Mouse (Mus musculus) liver, adult 2 months (tissue): ENCODE data around the gene Rps26. TPM values are rescaled to one million over a fixed set of nuclear protein-coding genes. Genes with fewer than 3 reads are reported as not detected.
A peak's percentile ranks its signal among the peaks of the same experiment; 100 is the strongest.

Experiments
- DNase-seq: peaks from one replicate; pipeline ENCODE4 v3.0.0-alpha.2; 2011; ENCODE audit warnings: low read depth, low spot score; ENCODE audit errors: extremely low read depth
- H3K27ac ChIP-seq: fragments of 200-500 bp; replicated peaks from 2 replicates; pipeline ENCODE4 v1.5.1; 2012; ENCODE audit warnings: low read depth, mild to moderate bottlenecking, control low read depth, inconsistent platforms, low read length; ENCODE audit not compliant: insufficient read depth
- H3K27me3 ChIP-seq: fragments of 200-500 bp; 2 replicates; pipeline ENCODE4 v1.6.1; 2012; ENCODE audit warnings: mild to moderate bottlenecking, moderate library complexity, low read length, inconsistent platforms; ENCODE audit not compliant: control insufficient read depth, insufficient read depth
- H3K36me3 ChIP-seq: fragments of 200-500 bp; 2 replicates; pipeline ENCODE4 v1.6.1; 2012; ENCODE audit warnings: low read length, inconsistent platforms; ENCODE audit not compliant: control insufficient read depth, insufficient read depth
- H3K4me1 ChIP-seq: fragments of 200-500 bp; 2 replicates; pipeline ENCODE4 v1.6.1; 2011; ENCODE audit warnings: low read length; ENCODE audit not compliant: control insufficient read depth, insufficient read depth
- H3K4me3 ChIP-seq: fragments of 200-500 bp; 2 replicates; pipeline ENCODE4 v1.5.1; 2011; ENCODE audit warnings: low read depth, mild to moderate bottlenecking, control low read depth, low read length, moderate library complexity; ENCODE audit not compliant: insufficient read depth
- H3K79me2 ChIP-seq: fragments of 200-500 bp; 2 replicates; pipeline ENCODE4 v1.6.1; 2012; ENCODE audit warnings: inconsistent platforms, mild to moderate bottlenecking, low read length, moderate library complexity; ENCODE audit not compliant: control insufficient read depth, insufficient read depth
- H3K9ac ChIP-seq: fragments of 200-500 bp; 2 replicates; pipeline ENCODE4 v1.6.1; 2012; ENCODE audit warnings: low read depth, mild to moderate bottlenecking, control low read depth, inconsistent platforms, low read length
- CTCF ChIP-seq: fragments of 200-500 bp; IDR thresholded peaks from 2 replicates; pipeline ENCODE4 v1.5.1; 2011; ENCODE audit warnings: low read depth, low read length, control low read depth
- POLR2A ChIP-seq: fragments of 200-500 bp; IDR thresholded peaks from 2 replicates; pipeline ENCODE4 v1.6.1; 2011; ENCODE audit warnings: low read length, control low read depth; ENCODE audit not compliant: insufficient read depth; ENCODE audit errors: extremely low read depth
- WGBS: fragments of 180-500 bp; shearing (Covaris S2); methylation state at CpG from one replicate; pipeline ENCODE4 v1.1.7; 2018; 5-methylcytosine and 5-hydroxymethylcytosine counted together
- polyA plus RNA-seq: library from polyadenylated mRNA; depleted of rRNA; stranded (reverse); fragments of >200 nt; gene quantifications from 2 replicates; pipeline ENCODE4 v1.2.3, GENCODE M21; 2012
- total RNA-seq: library from RNA; depleted of rRNA; stranded (reverse); fragments of >200 nt; gene quantifications from 2 replicates; pipeline ENCODE4 v1.2.3, GENCODE M21; 2014

The Rps26 gene
- total and polyA plus RNA-seq, 2 experiments, result 234 to 425 TPM

GRCm38 (mm10) chr10:128646139-128647089, 19.9 kb upstream of the Rps26 start:
- Histone ChIP-seq H3K27ac (peak overlapping the region; percentile 58), H3K36me3 (no peaks in the 10 kb centered on the region), H3K4me3 (peak overlapping the region; percentile 57), H3K9ac (peak overlapping the region; percentile 80), H3K79me2 (no peaks in the 10 kb centered on the region; the same call in 1 of the 2 replicates), H3K4me1 (peaks cover 12% of the 10 kb centered on the region), H3K27me3 (no peaks in the 10 kb centered on the region)
- WGBS, result 19% methylated on average over 4 of the region's 13 CpGs
- TF ChIP-seq POLR2A, result no peak
- no peak for TF ChIP-seq CTCF
- DNase-seq, result no peak

- Histone ChIP-seq H3K36me3 (no peaks in the 10 kb centered on the region), H3K4me3 (peak within 1 kb of the TSS; percentile 78), H3K27ac (peak within 1 kb of the TSS; percentile 58), H3K79me2 (no peaks in the 10 kb centered on the region; the same call in 1 of the 2 replicates), H3K27me3 (no peaks in the 10 kb centered on the region), H3K4me1 (peaks cover 12% of the 10 kb centered on the region), H3K9ac (peak within 1 kb of the TSS; percentile 80)
- no peak for DNase-seq
- 20% methylated on average over 35 of the region's 36 CpGs for WGBS
- no peak for TF ChIP-seq CTCF
Observed at GRCm38 (mm10) chr10:128645111-128646011, 18.8 kb upstream of the Rps26 start, which contains the start of gene Ikzf4. Ikzf4 (minus strand) TSS chr10:128645991.

DNA sequence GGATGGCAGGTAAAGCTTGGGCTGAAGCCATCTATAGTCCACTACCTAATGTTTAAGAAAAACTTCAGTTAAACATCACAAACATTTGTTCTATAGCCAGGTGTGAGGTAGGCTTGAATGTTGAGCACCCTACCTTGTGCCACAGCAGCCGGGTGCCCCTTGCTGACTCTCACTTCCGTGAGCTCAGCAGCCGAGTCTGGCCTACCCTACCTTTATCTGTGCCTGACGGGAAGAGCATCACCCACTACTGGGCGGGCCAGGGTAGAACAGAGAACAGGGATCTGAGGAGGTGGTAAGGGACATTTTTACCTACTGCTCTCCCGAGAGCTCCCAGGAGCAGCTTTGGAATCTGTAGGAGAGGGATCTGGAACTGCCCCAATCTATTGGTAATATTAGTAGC, 16.2 kb upstream of the Rps26 start:
- WGBS, result 94% methylated on average over 6 of the region's 6 CpGs
- H3K27ac ChIP-seq, result no peak overlapping the region
- TF ChIP-seq POLR2A, result no peak
- no peak for TF ChIP-seq CTCF
- no peaks in the 10 kb centered on the region; the same call in 1 of the 2 replicates for H3K79me2 ChIP-seq
- no peak overlapping the region for H3K4me3 ChIP-seq
- no peak for DNase-seq
- no peak overlapping the region for H3K9ac ChIP-seq
- H3K4me1 ChIP-seq, result peaks cover 12% of the 10 kb centered on the region
- no peaks in the 10 kb centered on the region; the same call in 1 of the 2 replicates for H3K36me3 ChIP-seq
- H3K27me3 ChIP-seq, result no peaks in the 10 kb centered on the region

DNA sequence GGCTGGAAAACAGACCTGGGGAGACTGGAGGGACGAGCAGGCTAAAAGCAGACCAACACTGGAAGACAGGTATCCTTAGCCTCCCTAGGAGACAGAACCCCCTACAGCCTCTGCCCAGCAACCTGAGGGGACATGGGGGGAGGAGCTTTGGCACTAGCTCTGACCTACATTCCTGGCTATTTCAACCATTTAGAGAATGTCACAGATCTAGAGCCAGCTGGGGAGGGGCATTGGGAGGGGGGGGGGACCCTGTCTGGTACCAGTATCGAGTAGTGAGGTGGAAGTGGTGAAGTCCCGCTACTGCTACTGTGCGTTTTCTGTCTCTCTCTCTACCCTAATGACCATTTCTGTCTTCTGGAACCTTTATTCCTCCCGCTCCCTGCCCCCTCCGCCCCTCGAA, 15.3 kb upstream of the Rps26 start:
- WGBS, result 81% methylated on average over 7 of the region's 7 CpGs
- Histone ChIP-seq H3K27me3 (no peaks in the 10 kb centered on the region), H3K27ac (no peak overlapping the region)

DNA sequence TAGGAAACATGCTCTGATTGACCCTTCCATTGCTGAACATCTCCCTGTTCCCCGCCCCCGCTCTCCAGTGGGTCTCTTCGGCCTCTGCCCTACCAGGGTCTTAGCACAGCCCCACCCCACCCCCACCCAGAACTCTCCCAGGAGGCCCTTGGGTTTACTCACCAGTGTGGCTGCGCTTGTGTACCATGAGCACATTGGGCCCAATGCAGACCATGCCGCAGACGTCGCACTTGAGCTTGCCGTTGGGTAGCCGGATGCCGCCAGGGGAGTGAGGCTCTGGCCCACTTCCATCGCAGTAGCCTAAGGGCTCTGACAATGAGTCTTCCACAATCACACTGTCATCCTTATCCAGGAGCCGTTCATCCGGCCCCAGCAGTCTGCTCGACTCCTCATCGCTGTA, 14.3 kb upstream of the Rps26 start:
- Histone ChIP-seq H3K36me3 (no peaks in the 10 kb centered on the region; the same call in 1 of the 2 replicates), H3K27me3 (no peaks in the 10 kb centered on the region), H3K27ac (no peak overlapping the region), H3K4me1 (peaks cover 2% of the 10 kb centered on the region; the same call in 1 of the 2 replicates), H3K79me2 (no peaks in the 10 kb centered on the region; the same call in 1 of the 2 replicates), H3K9ac (no peak overlapping the region), H3K4me3 (no peak overlapping the region)
- 95% methylated on average over 15 of the region's 15 CpGs for WGBS
- DNase-seq, result no peak
- TF ChIP-seq POLR2A (no peak), CTCF (no peak)

More for the DNA sequence above, 15.3 kb upstream of the Rps26 start:
- TF ChIP-seq POLR2A (no peak), CTCF (no peak)
- H3K9ac ChIP-seq, result no peak overlapping the region
- no peak for DNase-seq
- no peaks in the 10 kb centered on the region; the same call in 1 of the 2 replicates for H3K36me3 ChIP-seq
- H3K79me2 ChIP-seq, result no peaks in the 10 kb centered on the region; the same call in 1 of the 2 replicates
- H3K4me3 ChIP-seq, result no peak overlapping the region
- peaks cover 10% of the 10 kb centered on the region for H3K4me1 ChIP-seq
